Mouse (Mus musculus) bone marrow macrophage, adult 2 months (primary cell): Measurements from ENCODE around the gene 3110018I06Rik. TPM values are rescaled to one million over a fixed set of nuclear protein-coding genes. Genes with fewer than 3 reads are reported as not detected.

Experiments
- H3K27ac ChIP-seq: 2 replicates; pipeline ENCODE4 v1.5.1; 2012; ENCODE audit warnings: low read depth, low read length; ENCODE audit not compliant: insufficient read depth
- H3K4me1 ChIP-seq: 2 replicates; pipeline ENCODE4 v1.6.1; 2012; ENCODE audit warnings: low read length; ENCODE audit not compliant: control insufficient read depth, insufficient read depth
- H3K4me3 ChIP-seq: 2 replicates; pipeline ENCODE4 v1.5.1; 2012; ENCODE audit warnings: mild to moderate bottlenecking, low read length, moderate library complexity; ENCODE audit not compliant: insufficient read depth
- CTCF ChIP-seq: IDR thresholded peaks from 2 replicates; pipeline ENCODE4 v1.5.1; 2012; ENCODE audit warnings: low read depth, mild to moderate bottlenecking, low read length, moderate library complexity
- POLR2A ChIP-seq: IDR thresholded peaks from 2 replicates; pipeline ENCODE4 v1.6.1; 2012; ENCODE audit warnings: mild to moderate bottlenecking, low read depth, low read length, borderline replicate concordance
- polyA plus RNA-seq: library from polyadenylated mRNA; stranded (reverse); fragments of >200 nt; gene quantifications from 2 replicates; pipeline ENCODE4 v1.2.4, GENCODE M21; 2012; ENCODE audit not compliant: missing spikeins, insufficient read depth, insufficient read length

3110018I06Rik gene
- polyA plus RNA-seq, 1 experiment = not detected

- TF ChIP-seq POLR2A = no peak
- no peak overlapping the region for H3K4me3 ChIP-seq
- H3K27ac ChIP-seq = no peak overlapping the region
- no peaks in the 10 kb centered on the region for H3K4me1 ChIP-seq
Observed at GRCm38 (mm10) chr12:107511112-107511511, 22.7 kb downstream of the 3110018I06Rik start.

GRCm38 (mm10) chr12:107516265-107517217 lies 28.1 kb downstream of the 3110018I06Rik start:
- H3K27ac ChIP-seq = no peak overlapping the region
- TF ChIP-seq POLR2A = no peak
- TF ChIP-seq CTCF = no peak
- no peaks in the 10 kb centered on the region for H3K4me1 ChIP-seq
- H3K4me3 ChIP-seq = no peak overlapping the region

- Histone ChIP-seq H3K4me1 (no peaks in the 10 kb centered on the region), H3K27ac (no peak overlapping the region), H3K4me3 (no peak overlapping the region)
- TF ChIP-seq CTCF = no peak
- TF ChIP-seq POLR2A = no peak
Observed at GRCm38 (mm10) chr12:107520941-107521340, 32.5 kb downstream of the 3110018I06Rik start.

- Histone ChIP-seq H3K4me3 (no peak overlapping the region), H3K27ac (no peak overlapping the region), H3K4me1 (no peaks in the 10 kb centered on the region)
- TF ChIP-seq POLR2A (no peak), CTCF (no peak)
Observed at GRCm38 (mm10) chr12:107528346-107528880, 40.0 kb downstream of the 3110018I06Rik start.

- no peaks in the 10 kb centered on the region for H3K4me1 ChIP-seq
- H3K4me3 ChIP-seq = no peak overlapping the region
- TF ChIP-seq POLR2A (no peak), CTCF (no peak)
- H3K27ac ChIP-seq = no peak overlapping the region
Observed at GRCm38 (mm10) chr12:107532871-107533270, 44.4 kb downstream of the 3110018I06Rik start.
